ENCODE assay signal across 23 mouse cellular contexts in genomic region chr7:71491128-71491527, GRCm38 (mm10).
"Had no signal": no experiment of that assay in that cellular context is flagged by ENCODE, and none has a peak within 500 bp of the region (broad histone marks: within the 10 kb centered on the region; RNA-seq: fewer than 3 reads in every experiment).

No protein-coding gene starts in this region.

- DNase-seq: kidney, adult 8-10 months; kidney, postnatal 10 days; kidney, postnatal 4 days; left cerebral cortex, postnatal 4 days; liver, postnatal 0 days; lung, embryonic 14.5 days; right cerebral cortex, adult 18-20 months; right cerebral cortex, postnatal 14 days; right cerebral cortex, postnatal 4 days; thymus, adult 2 months; thymus, postnatal 14 days; thymus, postnatal 4 days had no signal

- H3K4me3 ChIP-seq: kidney, embryonic 15.5 days; limb, embryonic 12.5 days; limb, embryonic 15.5 days; midbrain, embryonic 13.5 days; myocyte; neural tube, embryonic 13.5 days had no signal

- H3K27ac ChIP-seq: kidney, embryonic 15.5 days; limb, embryonic 12.5 days; limb, embryonic 15.5 days; liver, embryonic 14.5 days; macrophage; midbrain, embryonic 13.5 days; neural tube, embryonic 13.5 days; stomach, postnatal 0 days had no signal

- ATAC-seq: liver, postnatal 0 days; lung, postnatal 0 days; midbrain, embryonic 13.5 days had no signal

- H3K9ac ChIP-seq: kidney, embryonic 15.5 days; limb, embryonic 12.5 days; limb, embryonic 15.5 days; liver, embryonic 14.5 days; liver, postnatal 0 days; lung, embryonic 14.5 days; midbrain, embryonic 13.5 days; neural tube, embryonic 13.5 days had no signal

- H3K4me1 ChIP-seq: limb, embryonic 12.5 days; limb, embryonic 15.5 days; midbrain, embryonic 13.5 days; neural tube, embryonic 13.5 days had no signal

- H3K27me3 ChIP-seq: kidney, embryonic 15.5 days; limb, embryonic 12.5 days; limb, embryonic 15.5 days; midbrain, embryonic 13.5 days; neural tube, embryonic 13.5 days had no signal

- H3K36me3 ChIP-seq: kidney, embryonic 15.5 days; limb, embryonic 12.5 days; limb, embryonic 15.5 days; midbrain, embryonic 13.5 days; neural tube, embryonic 13.5 days had no signal

- H3K4me2 ChIP-seq: kidney, embryonic 15.5 days; limb, embryonic 12.5 days; limb, embryonic 15.5 days; liver, embryonic 11.5 days; lung, embryonic 14.5 days; midbrain, embryonic 13.5 days; neural tube, embryonic 13.5 days had no signal

- H3K9me3 ChIP-seq: kidney, embryonic 15.5 days; limb, embryonic 12.5 days; limb, embryonic 15.5 days; midbrain, embryonic 13.5 days; neural tube, embryonic 13.5 days had no signal
